Mouse (Mus musculus): ENCODE data around the gene Lcmt1. TPM values are rescaled to one million over a fixed set of nuclear protein-coding genes. Genes with fewer than 3 reads are reported as not detected.
A peak's percentile ranks its signal among the peaks of the same experiment; 100 is the strongest.

Gene Lcmt1
- total RNA-seq, 1 experiment from 2014 or later, result 21.5 TPM

- ATAC-seq (replicated peaks; ENCODE audit: insufficient number of reproducible peaks, low FRiP score, low TSS enrichment, poor library complexity, severe bottlenecking), result peak; percentile 92
These were observed 60.2 kb downstream of the Lcmt1 start for GRCm38 (mm10) chr7:123429624-123430410.

GRCm38 (mm10) chr7:123430411-123430705, 60.8 kb downstream of the Lcmt1 start:
- 0 out of 2 replicates have a peak, but pooled peaks have one; percentile 10 for ATAC-seq (replicated peaks; ENCODE audit: insufficient number of reproducible peaks, low FRiP score, low TSS enrichment, poor library complexity, severe bottlenecking)

GRCm38 (mm10) chr7:123431206-123431605, 61.6 kb downstream of the Lcmt1 start:
- no peak for ATAC-seq (replicated peaks; ENCODE audit: insufficient number of reproducible peaks, low FRiP score, low TSS enrichment, poor library complexity, severe bottlenecking)

- no peak for ATAC-seq (replicated peaks; ENCODE audit: insufficient number of reproducible peaks, low FRiP score, low TSS enrichment, poor library complexity, severe bottlenecking)
These were observed 72.5 kb downstream of the Lcmt1 start for GRCm38 (mm10) chr7:123442079-123442478.

- ATAC-seq (replicated peaks; ENCODE audit: insufficient number of reproducible peaks, low FRiP score, low TSS enrichment, poor library complexity, severe bottlenecking), result no peak
These were observed 79.2 kb downstream of the Lcmt1 start for GRCm38 (mm10) chr7:123448794-123449193.

- ATAC-seq (replicated peaks; ENCODE audit: insufficient number of reproducible peaks, low FRiP score, low TSS enrichment, poor library complexity, severe bottlenecking), result no peak
These were observed 80.1 kb downstream of the Lcmt1 start for GRCm38 (mm10) chr7:123449676-123450075.

GRCm38 (mm10) chr7:123450515-123450914, 80.9 kb downstream of the Lcmt1 start:
- ATAC-seq (replicated peaks; ENCODE audit: insufficient number of reproducible peaks, low FRiP score, low TSS enrichment, poor library complexity, severe bottlenecking), result no peak

- no peak for ATAC-seq (replicated peaks; ENCODE audit: insufficient number of reproducible peaks, low FRiP score, low TSS enrichment, poor library complexity, severe bottlenecking)
These were observed 83.0 kb downstream of the Lcmt1 start for GRCm38 (mm10) chr7:123452551-123452950.

- ATAC-seq (replicated peaks; ENCODE audit: insufficient number of reproducible peaks, low FRiP score, low TSS enrichment, poor library complexity, severe bottlenecking), result no peak
These were observed 83.5 kb downstream of the Lcmt1 start for GRCm38 (mm10) chr7:123453066-123453465.

GRCm38 (mm10) chr7:123455088-123455487, 85.5 kb downstream of the Lcmt1 start:
- ATAC-seq (replicated peaks; ENCODE audit: insufficient number of reproducible peaks, low FRiP score, low TSS enrichment, poor library complexity, severe bottlenecking), result no peak

GRCm38 (mm10) chr7:123458309-123458708, 88.7 kb downstream of the Lcmt1 start:
- ATAC-seq (replicated peaks; ENCODE audit: insufficient number of reproducible peaks, low FRiP score, low TSS enrichment, poor library complexity, severe bottlenecking), result no peak

- no peak for ATAC-seq (replicated peaks; ENCODE audit: insufficient number of reproducible peaks, low FRiP score, low TSS enrichment, poor library complexity, severe bottlenecking)
These were observed 89.7 kb downstream of the Lcmt1 start for GRCm38 (mm10) chr7:123459247-123459646.

- no peak for ATAC-seq (replicated peaks; ENCODE audit: insufficient number of reproducible peaks, low FRiP score, low TSS enrichment, poor library complexity, severe bottlenecking)
These were observed 91.7 kb downstream of the Lcmt1 start for GRCm38 (mm10) chr7:123461316-123461715.

- no peak for ATAC-seq (replicated peaks; ENCODE audit: insufficient number of reproducible peaks, low FRiP score, low TSS enrichment, poor library complexity, severe bottlenecking)
These were observed 92.5 kb downstream of the Lcmt1 start, which contains the start of gene Aqp8 for GRCm38 (mm10) chr7:123462070-123462501. Gene Aqp8, plus strand, starts transcription at chr7:123462291.

- ATAC-seq (replicated peaks; ENCODE audit: insufficient number of reproducible peaks, low FRiP score, low TSS enrichment, poor library complexity, severe bottlenecking), result no peak
These were observed 94.0 kb downstream of the Lcmt1 start for GRCm38 (mm10) chr7:123463569-123463968.

GRCm38 (mm10) chr7:123465692-123466387, 96.3 kb downstream of the Lcmt1 start:
- ATAC-seq (replicated peaks; ENCODE audit: insufficient number of reproducible peaks, low FRiP score, low TSS enrichment, poor library complexity, severe bottlenecking), result peak; percentile 70; the same call in 1 of the 2 replicates

- no peak for ATAC-seq (replicated peaks; ENCODE audit: insufficient number of reproducible peaks, low FRiP score, low TSS enrichment, poor library complexity, severe bottlenecking)
These were observed 98.4 kb downstream of the Lcmt1 start for GRCm38 (mm10) chr7:123467961-123468360.

Measured in monocyte, adult 5-6 weeks (primary cell).